ENCODE assay signal across 20 mouse cellular contexts in genomic region chr5:111843622-111844239, GRCm38 (mm10).
A peak's percentile ranks its signal among the peaks of the same experiment; 100 is the strongest.
DNase-seq lines count a peak whose midpoint lies in the region; ATAC-seq and TF ChIP-seq lines count a peak whose summit lies in the region.
"Had no signal": no experiment of that assay in that cellular context is flagged by ENCODE, and none has a peak within 500 bp of the region (broad histone marks: within the 10 kb centered on the region; RNA-seq: fewer than 3 reads in every experiment).

No protein-coding gene starts in this region.

- H3K27me3 ChIP-seq in forebrain, embryonic 15.5 days = no peaks in the 10 kb centered on the region
- no peaks in the 10 kb centered on the region for H3K27me3 ChIP-seq in midbrain, embryonic 11.5 days (ENCODE audit: control insufficient read depth, insufficient read depth, low read length)
- H3K27me3 ChIP-seq in heart, embryonic 11.5 days (ENCODE audit: control insufficient read depth, insufficient read depth, low read length) = peaks cover 11% of the 10 kb centered on the region; the same call in 1 of the 2 replicates
- H3K27me3 ChIP-seq: liver, embryonic 15.5 days had no signal

- H3K4me3 ChIP-seq in forebrain, embryonic 15.5 days = peak overlapping the region; percentile 8; the same call in 1 of the 2 replicates
- H3K4me3 ChIP-seq in midbrain, embryonic 11.5 days (ENCODE audit: low read depth, low read length) = no peak overlapping the region
- no peak overlapping the region for H3K4me3 ChIP-seq in heart, embryonic 11.5 days (ENCODE audit: low read depth, low read length)
- H3K4me3 ChIP-seq: heart, embryonic 15.5 days; hindbrain, embryonic 15.5 days; limb, embryonic 13.5 days; liver, embryonic 15.5 days; megakaryocyte, embryonic 14.5 days had no signal

- no peaks in the 10 kb centered on the region for H3K9me3 ChIP-seq in forebrain, embryonic 15.5 days
- H3K9me3 ChIP-seq in midbrain, embryonic 11.5 days (ENCODE audit: control insufficient read depth, low read length) = no peaks in the 10 kb centered on the region
- no peaks in the 10 kb centered on the region; the same call in 1 of the 2 replicates for H3K9me3 ChIP-seq in heart, embryonic 11.5 days (replicated peaks; ENCODE audit: control insufficient read depth, low read length)
- H3K9me3 ChIP-seq: heart, embryonic 15.5 days; hindbrain, embryonic 15.5 days; liver, embryonic 15.5 days had no signal

- no peak for TF ChIP-seq CTCF in brain, embryonic 14.5 days (IDR thresholded peaks at IDR 0.05; ENCODE audit: borderline replicate concordance, extremely low read depth, insufficient read depth, insufficient read length)

- H3K36me3 ChIP-seq in forebrain, embryonic 15.5 days = no peaks in the 10 kb centered on the region
- H3K36me3 ChIP-seq in midbrain, embryonic 11.5 days (ENCODE audit: control insufficient read depth, insufficient read depth, low read length) = no peaks in the 10 kb centered on the region
- no peaks in the 10 kb centered on the region for H3K36me3 ChIP-seq in heart, embryonic 11.5 days (ENCODE audit: control insufficient read depth, insufficient read depth, low read length)
- H3K36me3 ChIP-seq: G1E; heart, embryonic 15.5 days; hindbrain, embryonic 15.5 days; limb, embryonic 13.5 days; liver, embryonic 15.5 days had no signal

- peak overlapping the region; percentile 35 for H3K4me2 ChIP-seq in forebrain, embryonic 15.5 days (replicated peaks)
- H3K4me2 ChIP-seq in midbrain, embryonic 11.5 days = no peak overlapping the region; the same call in 1 of the 2 replicates
- no peak overlapping the region for H3K4me2 ChIP-seq in heart, embryonic 11.5 days
- H3K4me2 ChIP-seq: heart, embryonic 15.5 days; hindbrain, embryonic 15.5 days; limb, embryonic 13.5 days; liver, embryonic 15.5 days had no signal

- peak; percentile 11 for DNase-seq in Muller cell, postnatal 12 days (ENCODE audit: inconsistent ontology term)
- DNase-seq in brain, embryonic 14.5 days (ENCODE audit: low read depth) = peak; percentile 93
- no peak for DNase-seq in midbrain, embryonic 11.5 days (ENCODE audit: low spot score, missing footprints)
- no peak for DNase-seq in gastrocnemius, postnatal 25 days
- no peak for DNase-seq in spleen, postnatal 10 days (ENCODE audit: low spot score in 2 of 2)
- DNase-seq: adrenal gland, adult 2 months; cerebellum, adult 11 months; cerebellum, postnatal 25 days; kidney, adult 2 months; kidney, postnatal 36 days; layer of hippocampus, adult 9-11 months; lung, postnatal 10 days had no signal

- ATAC-seq in forebrain, embryonic 15.5 days (replicated peaks) = peak; percentile 88
- peak; percentile 47; the same call in 1 of the 2 replicates for ATAC-seq in midbrain, embryonic 11.5 days (ENCODE audit: low FRiP score)
- no peak for ATAC-seq in heart, embryonic 11.5 days (replicated peaks; ENCODE audit: insufficient number of reproducible peaks, low FRiP score, low TSS enrichment)

- peak overlapping the region; percentile 96 for H3K27ac ChIP-seq in forebrain, embryonic 15.5 days (replicated peaks)
- no peak overlapping the region for H3K27ac ChIP-seq in midbrain, embryonic 11.5 days (ENCODE audit: low read depth, low read length)
- no peak overlapping the region for H3K27ac ChIP-seq in heart, embryonic 11.5 days (ENCODE audit: low read depth, low read length)
- H3K27ac ChIP-seq: heart, embryonic 15.5 days; hindbrain, embryonic 15.5 days; limb, embryonic 13.5 days; liver, embryonic 15.5 days had no signal

- 5% methylated on average over 17 of the region's 17 CpGs for WGBS in forebrain, embryonic 15.5 days
- WGBS in midbrain, embryonic 11.5 days = 38% methylated on average over 17 of the region's 17 CpGs
- WGBS in heart, embryonic 11.5 days (ENCODE audit: insufficient replicate concordance) = 41% methylated on average over 17 of the region's 17 CpGs

- peaks cover 35% of the 10 kb centered on the region for H3K4me1 ChIP-seq in forebrain, embryonic 15.5 days
- H3K4me1 ChIP-seq in midbrain, embryonic 11.5 days (ENCODE audit: control insufficient read depth, insufficient read depth, low read length) = peaks cover 13% of the 10 kb centered on the region
- no peaks in the 10 kb centered on the region; the same call in 1 of the 2 replicates for H3K4me1 ChIP-seq in heart, embryonic 11.5 days (ENCODE audit: control insufficient read depth, insufficient read depth, low read length)
- H3K4me1 ChIP-seq: heart, embryonic 15.5 days; liver, embryonic 15.5 days had no signal

- H3K9ac ChIP-seq in forebrain, embryonic 15.5 days (replicated peaks) = 0 out of 2 replicates have a peak overlapping the region, but pooled peaks have one; percentile 25
- no peak overlapping the region for H3K9ac ChIP-seq in midbrain, embryonic 11.5 days (ENCODE audit: low read length)
- no peak overlapping the region for H3K9ac ChIP-seq in heart, embryonic 11.5 days (ENCODE audit: low read depth, low read length)
- H3K9ac ChIP-seq: heart, embryonic 15.5 days; hindbrain, embryonic 15.5 days; limb, embryonic 13.5 days; liver, embryonic 15.5 days had no signal

- TF ChIP-seq POLR2A in brain, embryonic 14.5 days (IDR thresholded peaks at IDR 0.05; ENCODE audit: borderline replicate concordance, extremely low read depth, insufficient read depth, insufficient read length, poor library complexity, severe bottlenecking) = no peak

Comparison
In these comparisons a context has a peak if more than half of its experiments do, and no peak if none do; other contexts are left out.
1. DNase-seq: peak in Muller cell, postnatal 12 days (single experiment) and brain, embryonic 14.5 days (single experiment); none in midbrain, embryonic 11.5 days (single experiment), gastrocnemius, postnatal 25 days (single experiment) and spleen, postnatal 10 days (0 of 2).